Mouse (Mus musculus) naive thymus-derived CD4-positive, alpha-beta T cell, adult 2 months (primary cell): ENCODE results near the gene 4930579F01Rik.
"Not testable (repeated sequence)": the region's sequence is repeated elsewhere in the genome, so short reads cannot be mapped to it uniquely, and the experiment has no call there.

Source experiments
- DNase-seq: peaks from one replicate; pipeline ENCODE4 v3.0.0-alpha.2; 2011; ENCODE audit warnings: low read depth

The 4930579F01Rik gene

GRCm38 (mm10) chr3:138144060-138144641 is 49.5 kb downstream of the 4930579F01Rik start:
- no peak for DNase-seq

- peak; percentile 99 for DNase-seq
These were observed 50.1 kb downstream of the 4930579F01Rik start, which contains the start of gene Trmt10a for GRCm38 (mm10) chr3:138143315-138144059. Trmt10a (plus strand) TSS chr3:138143448.

GRCm38 (mm10) chr3:138142733-138143314 is 50.8 kb downstream of the 4930579F01Rik start:
- DNase-seq = no peak

GRCm38 (mm10) chr3:138142052-138142732 is 51.4 kb downstream of the 4930579F01Rik start:
- no peak for DNase-seq

- DNase-seq = no peak
These were observed 54.0 kb downstream of the 4930579F01Rik start for GRCm38 (mm10) chr3:138139663-138140062.

GRCm38 (mm10) chr3:138138146-138138545 is 55.5 kb downstream of the 4930579F01Rik start:
- DNase-seq = not testable (repeated sequence)

- DNase-seq = no peak
These were observed 59.1 kb downstream of the 4930579F01Rik start for GRCm38 (mm10) chr3:138134528-138134927.

- DNase-seq = no peak
These were observed 59.7 kb downstream of the 4930579F01Rik start for GRCm38 (mm10) chr3:138133916-138134315.

- DNase-seq = no peak
These were observed 60.2 kb downstream of the 4930579F01Rik start for GRCm38 (mm10) chr3:138133463-138133862.

- DNase-seq = no peak
These were observed 62.5 kb downstream of the 4930579F01Rik start for GRCm38 (mm10) chr3:138131168-138131567.

GRCm38 (mm10) chr3:138130692-138131091 is 62.9 kb downstream of the 4930579F01Rik start:
- DNase-seq = no peak

- DNase-seq = no peak
These were observed 64.5 kb downstream of the 4930579F01Rik start for GRCm38 (mm10) chr3:138129110-138129509.

GRCm38 (mm10) chr3:138123842-138124241 is 69.8 kb downstream of the 4930579F01Rik start:
- no peak for DNase-seq

- DNase-seq = no peak
These were observed 72.2 kb downstream of the 4930579F01Rik start for GRCm38 (mm10) chr3:138121461-138121860.

GRCm38 (mm10) chr3:138119444-138120105 is 74.0 kb downstream of the 4930579F01Rik start:
- DNase-seq = no peak

GRCm38 (mm10) chr3:138118831-138119230 is 74.8 kb downstream of the 4930579F01Rik start:
- DNase-seq = peak; percentile 13

- DNase-seq = no peak
These were observed 75.2 kb downstream of the 4930579F01Rik start for GRCm38 (mm10) chr3:138118392-138118791.

GRCm38 (mm10) chr3:138116871-138117270 is 76.8 kb downstream of the 4930579F01Rik start:
- DNase-seq = no peak

GRCm38 (mm10) chr3:138114106-138114505 is 79.5 kb downstream of the 4930579F01Rik start:
- no peak for DNase-seq
